Mouse (Mus musculus) WW6 (cell line): Measurements from ENCODE around the gene Arfgef2.

Experiments
- DNase-seq: peaks from one replicate; pipeline ENCODE4 v3.0.0-alpha.2; 2013; ENCODE audit warnings: low read depth, low spot score

The Arfgef2 gene

DNA sequence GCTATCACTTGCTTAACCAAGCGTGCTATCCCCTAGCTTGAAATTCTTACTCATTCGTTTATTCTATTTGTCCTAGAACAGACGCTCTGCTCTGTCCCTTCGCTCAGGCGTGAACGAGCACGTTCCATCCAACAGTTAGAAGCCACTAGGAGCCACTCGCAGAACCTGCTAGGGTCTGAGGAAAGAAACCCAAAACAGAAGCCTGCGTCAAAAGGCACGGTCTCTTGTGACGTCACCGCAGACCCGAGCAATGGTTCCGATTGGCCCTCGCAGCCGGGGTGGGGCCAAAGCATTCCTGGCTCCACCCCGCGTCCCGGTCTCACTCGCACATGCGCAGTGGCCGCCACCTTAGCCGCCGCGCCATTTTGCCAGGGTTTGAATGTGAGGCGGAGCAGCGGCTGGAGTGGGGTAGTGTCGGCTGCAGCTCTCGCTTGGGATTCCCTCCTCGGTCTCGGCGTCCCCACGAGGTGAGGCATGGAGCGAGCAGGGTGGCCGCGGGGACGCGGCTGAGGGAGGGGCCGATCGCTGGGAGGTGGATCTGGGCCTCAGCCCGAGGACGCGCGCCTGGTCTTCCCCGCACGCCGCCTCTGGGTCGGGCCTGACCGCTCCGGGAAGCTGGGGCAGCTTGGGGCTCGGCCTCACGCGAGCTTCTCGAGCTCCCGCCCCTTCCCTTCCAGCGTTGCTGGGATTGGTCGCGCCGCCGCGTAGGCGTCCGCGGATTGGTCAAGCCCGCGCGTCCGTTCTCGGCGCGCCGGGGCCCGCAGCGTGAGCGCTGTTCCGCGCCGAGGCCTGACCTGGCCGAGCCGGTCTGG lies 100.5 kb downstream of the Arfgef2 start, which contains the start of gene Cse1l:
Gene Cse1l (plus strand): TSS at position 330 of the 812 bp plus-strand sequence.
- DNase-seq, result peak; percentile 90

- no peak for DNase-seq
Observed at GRCm38 (mm10) chr2:166906523-166907182, 101.3 kb downstream of the Arfgef2 start.

DNA sequence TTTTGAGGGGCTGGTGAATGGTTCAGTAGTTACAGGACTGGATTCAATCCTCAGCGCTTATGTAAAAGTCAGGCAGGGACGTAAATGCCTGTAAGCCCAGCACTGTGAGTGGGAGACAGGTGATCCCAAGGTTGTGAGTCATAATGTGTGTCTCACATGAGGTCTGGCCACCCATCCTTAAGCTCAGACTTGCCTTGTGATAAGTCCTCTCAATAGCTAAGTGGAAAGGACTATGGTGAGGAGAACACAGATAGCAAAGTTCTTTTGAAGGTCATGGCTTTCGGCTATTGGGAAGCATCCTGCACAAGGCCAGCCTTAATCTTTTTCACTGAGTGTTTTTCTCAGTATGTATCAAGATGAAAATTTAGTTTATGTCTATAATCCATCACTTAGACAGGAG lies 104.3 kb downstream of the Arfgef2 start:
- no peak for DNase-seq

DNA sequence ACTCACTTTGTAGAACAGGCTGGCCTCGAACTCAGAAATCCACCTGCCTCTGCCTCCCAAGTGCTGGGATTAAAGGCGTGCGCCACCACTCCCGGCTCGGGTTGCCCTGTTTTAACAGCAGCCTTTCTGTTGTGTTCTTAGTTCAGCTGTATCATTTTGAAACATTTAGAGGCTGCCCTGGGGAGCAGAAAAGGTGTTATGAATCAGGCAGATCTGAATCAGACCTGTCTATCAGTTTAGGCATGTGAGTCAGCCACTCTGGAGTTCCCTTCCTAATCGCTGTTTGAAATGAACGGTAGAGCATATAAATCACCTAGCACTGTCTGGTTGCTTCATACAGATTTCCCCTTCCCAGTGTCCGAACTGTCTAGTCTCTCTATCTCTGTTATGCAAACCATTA lies 105.1 kb downstream of the Arfgef2 start:
- DNase-seq, result no peak

- no peak for DNase-seq
Observed at GRCm38 (mm10) chr2:166923971-166924370, 118.6 kb downstream of the Arfgef2 start.

DNA sequence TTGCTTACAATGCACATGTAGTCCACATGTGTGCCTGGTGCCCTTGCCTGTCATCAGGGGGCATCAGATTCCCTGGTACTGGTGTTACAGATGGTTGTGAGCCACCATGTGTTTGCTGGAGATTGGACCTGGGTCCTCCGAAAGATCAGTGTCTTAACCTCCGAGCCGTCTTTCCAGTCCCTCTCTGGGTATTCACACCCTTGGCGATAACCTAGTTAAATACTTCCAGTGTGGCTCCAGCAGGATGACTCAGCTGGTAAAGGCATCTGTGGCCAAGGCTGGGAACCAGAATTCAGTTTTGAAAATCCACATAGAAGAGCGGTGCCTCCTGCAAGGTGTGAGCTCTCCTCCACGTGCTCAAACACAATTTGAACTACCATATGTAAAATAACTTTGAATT lies 128.6 kb downstream of the Arfgef2 start:
- DNase-seq, result no peak

- no peak for DNase-seq
Observed at GRCm38 (mm10) chr2:166934416-166934815, 129.0 kb downstream of the Arfgef2 start.

DNA sequence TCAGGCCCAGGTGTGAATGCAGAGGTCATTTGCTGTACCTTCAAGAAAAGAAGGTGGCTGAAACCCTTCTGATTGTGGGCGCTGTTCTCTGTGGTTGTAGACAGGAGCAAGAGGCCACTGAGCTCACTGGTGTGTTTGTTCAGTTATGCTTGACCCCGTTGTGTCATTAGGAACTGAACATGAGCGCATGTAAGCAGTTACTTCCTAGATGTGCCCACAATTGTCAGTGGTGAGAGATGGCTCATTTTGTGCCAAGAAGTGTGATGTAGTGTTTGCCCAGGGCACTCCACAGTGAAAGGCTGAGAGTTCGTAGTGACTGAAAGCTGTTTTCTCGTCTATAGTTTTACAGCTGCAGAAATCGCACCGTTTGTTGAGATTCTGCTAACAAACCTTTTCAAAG lies 130.2 kb downstream of the Arfgef2 start:
- DNase-seq, result no peak

DNA sequence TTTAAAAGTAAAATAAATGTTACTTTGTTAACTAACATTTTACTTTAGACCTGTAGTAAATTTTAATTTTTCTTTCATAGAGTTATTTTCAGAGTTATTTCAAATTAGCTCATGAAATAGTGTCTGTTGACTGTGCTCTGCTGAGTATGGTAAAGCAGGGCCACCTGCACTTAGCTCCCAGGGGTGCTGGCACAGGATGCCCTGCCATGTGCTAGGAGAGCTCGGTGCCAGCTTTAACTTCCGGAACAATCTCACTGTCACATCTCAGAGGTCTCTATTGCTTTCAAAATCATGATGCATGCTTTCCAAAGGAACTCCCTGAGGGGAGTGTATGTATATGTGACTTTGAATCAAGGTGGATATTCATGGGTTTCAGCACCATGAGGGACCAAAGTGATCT lies 130.8 kb downstream of the Arfgef2 start:
- DNase-seq, result no peak

DNA sequence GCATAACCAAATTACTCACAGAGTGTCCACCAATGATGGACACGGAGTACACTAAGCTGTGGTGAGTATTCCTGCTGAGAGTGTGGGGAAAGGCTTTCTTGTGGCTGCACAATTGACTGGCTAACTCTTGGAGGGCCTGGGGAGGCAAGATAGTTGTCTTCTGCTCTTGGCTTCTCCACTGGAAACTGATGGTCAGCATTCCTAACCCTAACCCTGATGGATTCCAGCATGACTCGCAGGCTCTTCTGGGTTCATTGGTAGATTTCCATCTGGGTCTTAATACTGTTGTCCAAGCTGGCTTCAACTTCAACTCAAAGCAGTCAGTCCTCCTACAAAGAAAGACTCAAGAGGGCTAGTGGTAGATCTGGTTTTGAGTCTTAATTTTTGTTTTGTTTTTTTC lies 137.8 kb downstream of the Arfgef2 start:
- DNase-seq, result no peak

DNA sequence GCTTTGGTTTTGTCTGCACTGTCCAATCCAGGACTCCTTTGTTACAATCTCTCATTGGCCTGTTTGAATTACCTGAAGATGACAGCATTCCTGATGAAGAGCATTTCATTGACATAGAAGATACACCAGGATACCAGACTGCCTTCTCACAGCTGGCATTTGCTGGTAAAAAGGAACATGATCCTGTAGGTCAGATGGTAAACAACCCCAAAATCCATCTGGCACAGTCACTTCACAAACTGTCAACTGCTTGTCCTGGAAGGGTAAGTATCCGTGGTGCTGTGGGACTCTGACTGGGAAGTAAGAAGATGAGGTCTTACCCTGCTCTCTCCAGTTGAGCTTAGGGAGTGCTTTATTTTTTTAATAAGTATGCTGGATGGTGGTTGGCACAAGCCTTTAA lies 139.0 kb downstream of the Arfgef2 start:
- no peak for DNase-seq

DNA sequence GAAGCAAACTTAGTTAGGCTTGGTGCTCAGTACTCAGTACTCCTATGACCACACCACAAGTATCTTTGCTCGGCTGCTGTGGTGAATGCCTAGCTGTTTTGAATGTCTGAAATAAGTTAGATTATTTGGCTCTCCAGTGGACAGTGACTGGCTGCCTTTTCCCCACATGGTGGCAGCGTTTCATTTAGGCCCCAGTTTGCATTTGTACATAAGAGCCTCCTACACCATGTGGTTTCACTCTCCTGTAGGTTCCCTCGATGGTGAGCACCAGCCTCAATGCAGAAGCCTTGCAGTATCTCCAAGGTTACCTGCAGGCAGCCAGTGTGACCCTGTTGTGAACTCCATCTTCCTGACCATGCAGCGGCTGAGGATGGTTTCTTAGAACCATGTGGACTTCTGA lies 140.1 kb downstream of the Arfgef2 start:
- no peak for DNase-seq
